Mouse (Mus musculus) embryo, embryonic 9.5 days (tissue): ENCODE measurements around the gene Vmn1r171.
"Not testable (repeated sequence)": the region's sequence is repeated elsewhere in the genome, so short reads cannot be mapped to it uniquely, and the experiment has no call there.

Source experiments
- DNase-seq: peaks from one replicate; pipeline ENCODE4 v3.0.0-alpha.2; 2017; ENCODE audit errors: extremely low spot score

Vmn1r171 gene

GRCm38 (mm10) chr7:23630422-23630821 is at the start of gene Vmn1r171:
Vmn1r171 (plus strand) TSS chr7:23630722.
- DNase-seq: no peak

- DNase-seq: not testable (repeated sequence)
Measured at GRCm38 (mm10) chr7:23605875-23606274, 24.6 kb upstream of the Vmn1r171 start, which contains the start of gene Vmn1r170. Vmn1r170 (plus strand) TSS chr7:23606175.

GRCm38 (mm10) chr7:23658016-23658415 is 27.5 kb downstream of the Vmn1r171 start, which contains the start of gene Vmn1r172:
Vmn1r172 (plus strand) TSS chr7:23658316.
- DNase-seq: no peak
